Mouse (Mus musculus) retina, embryonic 14.5 days (tissue): ENCODE results near the gene Cemip.

Source experiments
- DNase-seq: peaks from one replicate; pipeline ENCODE4 v3.0.0-alpha.2; 2015; ENCODE audit warnings: low spot score

The Cemip gene

GRCm38 (mm10) chr7:84026950-84027585 lies 59.2 kb downstream of the Cemip start:
- DNase-seq: no peak

GRCm38 (mm10) chr7:84026090-84026489 lies 60.2 kb downstream of the Cemip start:
- no peak for DNase-seq

GRCm38 (mm10) chr7:84023466-84023865 lies 62.8 kb downstream of the Cemip start:
- DNase-seq: no peak

- DNase-seq: no peak
These were observed 63.8 kb downstream of the Cemip start for GRCm38 (mm10) chr7:84022462-84022861.

- DNase-seq: no peak
These were observed 66.9 kb downstream of the Cemip start for GRCm38 (mm10) chr7:84019381-84019780.

- DNase-seq: no peak
These were observed 67.7 kb downstream of the Cemip start for GRCm38 (mm10) chr7:84018291-84019266.

GRCm38 (mm10) chr7:84015050-84015449 lies 71.3 kb downstream of the Cemip start:
- no peak for DNase-seq

- DNase-seq: no peak
These were observed 72.6 kb downstream of the Cemip start for GRCm38 (mm10) chr7:84013656-84014055.

GRCm38 (mm10) chr7:84004357-84004756 lies 81.9 kb downstream of the Cemip start:
- DNase-seq: peak; percentile 9

GRCm38 (mm10) chr7:84001516-84001915 lies 84.8 kb downstream of the Cemip start:
- DNase-seq: no peak

GRCm38 (mm10) chr7:84000671-84001070 lies 85.6 kb downstream of the Cemip start:
- no peak for DNase-seq

GRCm38 (mm10) chr7:83999647-84000046 lies 86.7 kb downstream of the Cemip start:
- DNase-seq: no peak

GRCm38 (mm10) chr7:83994348-83994747 lies 92.0 kb downstream of the Cemip start:
- no peak for DNase-seq

- no peak for DNase-seq
These were observed 97.0 kb downstream of the Cemip start for GRCm38 (mm10) chr7:83989294-83989693.

- DNase-seq: no peak
These were observed 100.6 kb downstream of the Cemip start for GRCm38 (mm10) chr7:83985751-83986150.

- no peak for DNase-seq
These were observed 103.7 kb downstream of the Cemip start for GRCm38 (mm10) chr7:83982566-83982965.

- DNase-seq: no peak
These were observed 107.3 kb downstream of the Cemip start for GRCm38 (mm10) chr7:83978945-83979536.

- no peak for DNase-seq
These were observed 107.9 kb downstream of the Cemip start for GRCm38 (mm10) chr7:83978410-83978809.

- DNase-seq: no peak
These were observed 109.8 kb downstream of the Cemip start for GRCm38 (mm10) chr7:83976413-83976958.

GRCm38 (mm10) chr7:83975283-83975682 lies 111.0 kb downstream of the Cemip start:
- DNase-seq: no peak

GRCm38 (mm10) chr7:83972485-83972884 lies 113.8 kb downstream of the Cemip start:
- DNase-seq: no peak

GRCm38 (mm10) chr7:83966047-83966818 lies 120.1 kb downstream of the Cemip start:
- no peak for DNase-seq
